Mouse (Mus musculus): ENCODE results near the gene 1700016D06Rik.

The 1700016D06Rik gene

DNA sequence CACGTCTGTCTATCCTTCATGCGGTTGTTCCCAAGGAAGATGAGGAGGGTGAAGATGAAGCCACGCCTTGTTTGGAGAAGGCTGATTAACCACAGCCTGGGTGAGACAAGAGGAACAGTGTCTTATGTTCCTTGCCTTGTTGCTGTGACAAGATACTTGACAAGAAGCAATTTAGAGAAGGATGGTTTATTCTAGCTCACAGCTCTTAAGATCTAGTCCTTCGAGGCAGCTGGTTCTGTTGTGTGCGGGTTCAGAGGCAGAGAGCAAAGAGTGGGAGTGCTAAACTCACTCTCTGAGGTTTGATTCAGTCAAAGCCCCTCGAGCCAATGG is at the start of gene 1700016D06Rik:
TSS of gene 1700016D06Rik (minus strand) at position 31 of the 330 bp plus-strand sequence.
- DNase-seq (ENCODE audit: low spot score), result no peak

DNA sequence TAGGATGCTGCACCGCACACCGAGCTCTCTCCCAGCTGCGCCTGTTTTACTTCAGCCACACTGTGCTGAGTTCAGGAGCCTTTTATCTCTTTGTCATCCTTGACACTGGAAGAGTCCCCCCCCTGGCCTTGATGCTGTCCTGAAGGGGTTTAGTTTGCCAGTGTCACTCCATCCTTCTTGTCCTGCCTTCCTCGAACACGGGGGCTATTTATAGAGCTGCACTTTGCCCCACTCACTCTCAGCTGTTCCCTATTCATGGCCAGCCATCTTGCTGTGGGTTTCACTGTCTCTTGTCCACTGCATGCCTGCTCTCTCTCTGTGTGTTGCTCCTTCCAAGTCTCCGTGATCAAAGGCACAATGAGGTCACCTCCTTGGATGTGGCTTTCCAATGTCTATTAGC is 48.6 kb upstream of the 1700016D06Rik start:
- no peak for DNase-seq (ENCODE audit: low spot score)

DNA sequence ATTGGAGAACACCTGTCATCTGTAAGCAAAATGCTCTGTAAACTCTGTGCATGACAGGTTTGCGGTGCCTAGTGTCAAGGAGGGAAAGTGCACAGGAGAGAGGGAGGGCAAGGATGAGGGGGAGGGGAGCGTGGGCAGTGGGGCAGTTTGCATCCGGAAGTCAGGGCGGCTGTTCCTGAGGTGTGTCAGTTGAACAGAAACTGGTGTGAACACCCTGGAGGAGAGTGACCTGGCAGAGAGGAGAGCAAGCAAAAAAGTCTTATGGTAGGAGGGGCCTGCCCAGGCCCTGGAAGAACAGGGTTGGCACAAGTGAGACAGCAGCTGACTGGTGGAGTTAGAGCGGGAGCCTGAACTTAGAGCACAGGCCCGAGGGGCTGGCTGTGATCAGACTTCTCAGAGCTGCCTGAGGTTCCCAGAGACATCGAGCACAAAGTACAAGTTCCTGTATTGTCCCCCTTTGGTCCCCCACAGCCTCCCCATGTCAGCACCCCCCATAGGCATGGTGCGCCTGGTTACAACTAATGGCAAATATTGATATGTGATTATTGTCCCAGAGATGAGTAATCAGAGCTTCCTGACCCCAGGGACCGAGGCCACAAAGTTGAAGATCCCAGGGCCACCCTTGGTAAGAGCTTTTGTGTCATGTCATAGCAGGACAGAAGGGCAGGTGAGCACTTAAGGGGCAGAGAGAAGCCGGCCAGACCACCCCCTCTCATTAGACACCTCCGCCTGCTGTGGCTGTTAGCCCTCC is 46.2 kb upstream of the 1700016D06Rik start:
- DNase-seq (ENCODE audit: low spot score), result no peak

DNA sequence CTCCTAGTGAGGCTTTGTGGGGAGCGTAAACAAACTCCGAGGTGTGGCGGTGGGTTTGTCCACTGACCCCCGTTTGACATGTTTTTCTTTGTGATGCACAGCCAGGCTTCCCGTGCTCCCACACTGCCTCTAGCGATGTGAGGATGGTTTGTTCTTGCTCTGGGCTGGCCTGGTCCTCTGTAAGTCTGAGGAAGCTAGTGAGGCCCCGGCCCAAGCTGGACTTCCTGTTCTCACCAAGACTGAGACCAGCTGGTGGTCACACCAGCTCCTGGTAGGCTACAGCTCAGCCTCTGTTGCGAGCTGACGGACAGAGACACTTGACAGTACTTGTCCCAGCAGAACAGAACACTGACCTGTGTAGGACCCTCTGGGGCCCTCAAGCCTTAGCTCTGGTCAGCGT is 42.7 kb upstream of the 1700016D06Rik start:
- no peak for DNase-seq (ENCODE audit: low spot score)

DNA sequence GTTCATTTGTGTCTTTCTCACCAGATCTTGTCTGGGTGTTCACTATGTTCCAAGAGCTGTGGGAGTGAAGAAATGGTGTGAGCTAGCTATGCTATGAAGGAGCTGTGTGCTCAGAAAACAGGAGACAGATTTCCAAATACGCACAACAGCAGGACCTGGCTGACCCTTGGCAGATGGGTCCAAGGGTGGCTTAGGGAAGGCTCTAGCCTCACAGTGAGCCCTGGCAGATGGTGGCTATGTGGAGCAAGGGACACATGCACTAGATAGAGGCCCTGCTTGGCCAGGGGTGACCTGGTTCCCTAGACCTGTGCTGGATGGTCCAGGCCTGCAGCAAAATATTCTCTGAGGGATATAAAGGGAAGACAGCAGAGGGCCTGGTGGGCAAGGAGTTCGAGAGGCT is 40.0 kb upstream of the 1700016D06Rik start:
- DNase-seq (ENCODE audit: low spot score), result no peak

DNA sequence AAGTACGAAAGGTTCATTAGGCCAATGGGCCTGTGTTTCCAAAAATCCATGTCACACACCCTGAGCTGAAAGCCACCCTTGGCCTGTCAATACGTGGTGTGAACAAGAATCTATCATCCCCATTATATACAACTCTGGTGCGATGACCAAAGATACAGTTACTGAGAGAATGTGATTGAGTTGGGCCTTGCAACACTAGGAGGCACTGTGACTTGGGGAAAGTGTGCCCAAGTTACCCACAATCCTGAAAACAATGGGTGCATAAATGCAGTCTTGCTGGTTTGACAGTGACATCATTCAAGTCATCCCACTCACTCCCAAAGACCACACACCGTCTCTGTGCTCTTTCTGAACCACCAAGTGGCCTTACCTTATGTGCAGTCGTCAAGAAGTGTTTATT is 38.2 kb upstream of the 1700016D06Rik start:
- DNase-seq (ENCODE audit: low spot score), result no peak

DNA sequence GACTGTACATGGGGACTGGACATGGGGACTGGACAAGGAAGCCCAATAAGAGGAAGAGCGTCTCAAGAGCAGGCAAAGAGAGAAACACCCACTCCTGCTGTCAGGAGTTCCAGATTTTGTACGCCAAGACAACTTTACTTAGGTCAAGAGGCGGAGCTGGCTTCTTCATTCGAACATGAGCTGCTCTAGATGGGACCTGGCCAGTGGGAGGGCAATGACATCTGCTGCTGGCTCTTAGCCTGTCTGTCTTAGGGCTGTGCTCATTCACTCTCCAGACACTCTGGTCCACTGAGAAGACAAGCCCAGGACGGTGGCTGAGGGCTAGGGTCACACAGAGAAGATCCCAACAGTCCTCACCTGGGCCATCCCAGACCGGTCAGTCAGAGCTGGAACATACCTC is 36.2 kb upstream of the 1700016D06Rik start:
- DNase-seq (ENCODE audit: low spot score), result no peak

DNA sequence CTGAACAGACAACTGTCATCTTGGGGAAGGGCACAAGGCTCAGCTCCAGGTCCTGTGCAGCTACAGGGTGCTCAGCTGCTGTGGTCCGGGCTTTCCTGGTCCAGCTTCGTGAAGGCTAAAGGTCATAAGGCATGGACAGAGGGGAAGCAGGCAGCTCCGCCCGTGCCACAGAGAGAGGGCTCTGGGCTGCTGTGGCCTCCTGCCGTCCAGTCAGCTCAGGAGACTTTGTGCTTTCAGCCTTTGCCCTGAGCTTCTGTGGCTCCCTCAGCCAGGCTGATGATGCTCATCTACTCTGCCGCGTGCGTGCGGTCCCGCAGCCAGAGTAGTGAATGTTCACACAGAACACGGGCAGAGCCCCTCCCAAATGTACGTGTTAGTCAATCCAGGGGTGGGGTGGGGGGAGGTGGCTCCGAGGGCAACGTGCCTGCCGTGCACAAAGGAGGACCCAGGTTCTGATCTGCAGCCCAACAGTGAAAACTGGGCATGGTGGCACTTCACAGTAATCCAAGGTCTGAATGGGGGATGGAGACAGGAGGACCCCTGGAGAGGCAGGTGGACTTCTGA is 34.9 kb upstream of the 1700016D06Rik start:
- no peak for DNase-seq (ENCODE audit: low spot score)

DNA sequence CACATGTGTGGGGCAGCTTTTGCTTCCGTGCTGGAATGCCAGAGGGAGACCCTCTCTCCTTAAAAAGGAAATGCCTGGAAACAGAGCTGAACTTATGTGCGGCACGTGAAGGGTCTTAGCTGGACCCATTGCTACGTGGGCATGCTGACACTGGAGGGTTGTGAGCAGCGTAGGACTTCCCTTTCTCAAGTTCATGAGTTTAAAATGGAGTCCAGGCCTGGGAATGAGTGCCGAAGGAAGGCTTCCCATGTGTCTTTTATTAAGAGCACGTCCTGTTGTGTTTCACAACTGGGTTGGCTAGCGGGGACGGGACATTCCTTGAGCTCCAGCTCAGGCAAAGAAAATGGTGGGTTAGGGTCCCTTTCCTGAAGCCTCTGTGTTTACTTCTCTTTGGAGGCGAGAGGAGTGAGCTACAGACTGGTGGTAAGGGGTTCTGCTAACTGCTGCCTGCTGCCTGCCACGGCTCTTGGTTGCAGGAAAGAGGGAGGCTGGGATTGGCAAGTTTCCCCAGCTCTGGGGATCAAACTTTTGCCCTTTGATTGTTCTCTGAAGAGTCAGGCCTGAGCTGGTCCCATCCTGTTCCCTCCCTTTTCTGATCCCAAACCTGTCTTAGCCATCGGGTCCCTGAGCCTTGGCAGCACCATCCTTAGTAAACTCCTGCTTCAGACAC is 29.5 kb upstream of the 1700016D06Rik start:
- peak; percentile 30 for DNase-seq (ENCODE audit: low spot score)

DNA sequence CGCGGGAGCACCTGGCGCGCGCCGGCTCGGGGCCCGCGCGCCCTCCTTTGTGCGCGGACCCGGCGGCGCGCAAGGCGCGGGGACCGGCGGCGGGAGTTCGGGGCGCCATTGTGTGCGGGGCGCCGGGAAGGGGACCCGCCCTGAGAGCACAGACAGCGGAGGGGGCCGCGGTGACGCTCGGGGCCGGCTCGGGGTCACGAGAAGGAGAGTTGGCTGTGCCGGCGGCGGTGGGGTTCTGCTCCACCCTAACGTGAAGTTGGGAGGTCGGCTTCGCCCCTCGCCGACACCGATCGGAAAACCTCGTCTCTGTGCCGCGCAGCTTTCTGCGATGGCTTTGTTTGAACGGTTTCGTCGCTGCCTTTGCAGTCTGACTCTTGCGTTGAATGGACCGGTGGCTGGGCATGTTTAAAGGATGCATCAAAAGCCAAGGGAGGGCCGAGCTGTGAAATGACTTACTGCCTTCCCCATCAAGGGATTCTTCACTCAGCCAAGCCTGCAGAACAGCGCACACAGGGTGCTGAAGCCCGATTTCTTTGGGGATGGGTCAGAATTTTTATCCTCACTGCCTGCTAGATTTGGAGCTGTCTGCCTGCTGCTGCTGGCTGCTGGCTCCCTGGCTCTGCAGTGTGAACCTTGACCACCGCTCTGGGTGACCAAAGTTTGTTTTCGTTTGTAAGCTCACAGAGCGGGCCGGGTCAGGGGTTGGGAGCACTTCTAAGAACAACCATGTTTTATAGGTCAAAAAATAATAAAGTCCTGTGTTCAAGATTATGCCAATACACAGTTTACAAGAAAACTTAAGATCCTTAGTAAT is 27.8 kb upstream of the 1700016D06Rik start:
- peak; percentile 68 for DNase-seq (ENCODE audit: low spot score)

DNA sequence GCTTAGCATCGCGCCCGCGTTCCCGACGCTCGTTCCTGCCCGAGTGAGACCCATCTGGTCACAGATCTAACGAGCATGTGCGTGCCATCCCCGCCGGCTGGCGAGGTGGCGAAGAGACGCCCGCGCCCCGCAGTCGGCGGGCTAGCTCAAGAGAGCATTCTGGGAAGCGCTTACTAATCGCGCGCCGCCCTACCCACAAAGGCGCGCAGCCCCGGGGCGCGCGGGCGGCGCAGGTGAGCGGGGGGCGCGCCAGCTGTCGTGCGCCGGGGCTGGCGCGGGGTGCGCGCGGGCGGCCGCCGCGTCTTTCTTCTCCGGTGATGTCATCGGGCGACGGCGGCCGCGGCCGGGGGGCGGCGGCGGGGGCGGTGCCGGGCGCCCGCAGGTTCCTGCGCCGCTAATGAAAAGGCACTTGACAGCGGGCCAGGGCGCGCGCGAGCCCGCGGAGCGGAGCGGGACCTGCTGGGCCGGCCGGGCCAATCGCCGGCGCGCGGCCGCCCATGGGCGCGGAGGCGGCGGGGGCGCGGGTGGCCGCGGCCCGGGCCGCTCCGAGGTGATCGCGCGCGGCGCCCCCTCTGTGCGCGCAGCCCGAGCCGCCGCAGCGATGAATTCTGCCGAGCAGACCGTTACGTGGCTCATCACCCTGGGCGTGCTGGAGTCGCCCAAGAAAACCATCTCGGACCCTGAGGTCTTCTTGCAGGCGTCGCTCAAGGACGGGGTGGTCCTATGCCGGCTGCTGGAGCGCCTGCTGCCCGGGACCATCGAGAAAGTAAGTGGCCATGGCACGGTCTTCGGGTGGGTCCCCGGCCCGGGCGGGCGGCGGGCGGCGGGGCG is 27.0 kb upstream of the 1700016D06Rik start, which contains the start of gene Arhgef7:
TSS of gene Arhgef7 (plus strand) at position 71 of the 831 bp plus-strand sequence.
- peak; percentile 73 for DNase-seq (ENCODE audit: low spot score)

DNA sequence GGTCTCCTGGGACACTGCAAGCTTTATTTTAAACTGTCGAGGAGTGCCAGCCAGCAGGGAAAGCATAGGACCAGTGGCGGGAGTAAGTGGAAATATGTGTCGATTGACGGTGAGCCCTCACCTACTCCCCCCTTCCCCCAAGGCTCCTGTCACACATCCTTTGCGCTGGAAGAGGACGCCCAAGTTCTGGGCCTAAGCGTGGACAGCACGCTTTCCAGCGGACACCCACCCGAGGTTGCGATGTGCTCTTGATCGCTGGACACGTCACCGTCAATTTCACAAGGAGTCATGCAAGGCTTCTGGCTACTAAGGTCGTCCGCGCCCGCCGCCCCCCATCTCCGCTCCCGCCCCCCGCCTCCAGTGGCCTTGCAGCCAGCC is 26.4 kb upstream of the 1700016D06Rik start:
- DNase-seq (ENCODE audit: low spot score), result no peak

DNA sequence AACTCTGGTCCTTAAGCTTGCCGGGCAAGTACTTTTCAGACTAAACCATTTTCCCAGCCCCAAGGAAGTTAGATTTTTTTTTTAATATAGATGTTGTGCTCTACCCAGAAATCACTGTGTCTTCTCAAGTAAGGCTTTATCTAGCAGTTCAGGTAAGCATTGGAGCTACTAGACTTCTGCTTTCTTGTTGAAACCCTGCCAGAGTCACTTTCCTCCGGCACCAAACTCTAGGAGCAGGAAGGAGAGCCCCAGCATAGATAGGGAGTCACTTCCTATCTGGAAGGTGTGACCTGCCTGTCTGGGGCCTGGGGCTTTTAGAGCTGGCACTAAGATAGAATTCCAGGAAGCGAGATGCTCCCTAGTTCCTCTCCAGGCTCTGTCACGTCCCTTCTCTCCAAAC is 16.3 kb upstream of the 1700016D06Rik start:
- DNase-seq (ENCODE audit: low spot score), result no peak

DNA sequence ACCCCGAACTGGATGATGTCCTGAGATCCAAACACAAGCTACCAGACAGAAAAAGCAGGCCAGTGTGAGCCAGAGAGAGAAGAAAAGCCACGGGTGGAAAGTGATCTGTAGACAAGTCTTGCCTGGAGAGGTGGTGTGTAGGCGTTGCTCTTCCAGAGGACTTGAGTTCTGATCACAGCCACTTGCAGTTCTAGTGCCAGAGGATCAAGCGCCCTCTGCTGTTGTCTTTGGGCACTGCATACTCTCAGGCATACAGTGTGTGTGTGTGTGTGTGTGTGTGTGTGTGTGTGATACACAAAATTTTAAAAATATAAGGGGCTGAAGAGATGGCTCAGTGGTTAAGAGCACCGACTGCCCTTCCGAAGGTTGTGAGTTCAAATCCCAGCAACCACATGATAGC is 11.4 kb upstream of the 1700016D06Rik start:
- DNase-seq (ENCODE audit: low spot score), result no peak

DNA sequence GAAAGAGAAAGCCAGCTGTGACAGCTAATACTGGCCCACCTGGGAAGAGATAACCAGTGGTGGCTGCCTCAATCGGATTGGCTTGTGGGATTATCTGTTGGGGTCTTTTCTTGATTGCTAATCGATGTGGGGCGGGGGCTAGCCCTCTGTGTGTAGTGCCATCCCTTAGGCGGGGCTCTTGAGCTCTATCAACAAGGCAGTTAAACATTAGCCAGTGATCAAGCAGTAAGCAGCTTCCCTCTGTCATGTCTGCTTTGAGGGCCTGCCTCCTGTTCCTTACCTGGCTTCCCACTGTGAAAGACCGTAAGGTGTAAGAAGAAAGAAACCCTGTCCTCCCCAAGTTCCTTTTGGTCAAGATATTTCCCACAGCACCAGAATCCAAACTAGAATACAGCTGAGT is 9.6 kb upstream of the 1700016D06Rik start:
- no peak for DNase-seq (ENCODE audit: low spot score)

DNA sequence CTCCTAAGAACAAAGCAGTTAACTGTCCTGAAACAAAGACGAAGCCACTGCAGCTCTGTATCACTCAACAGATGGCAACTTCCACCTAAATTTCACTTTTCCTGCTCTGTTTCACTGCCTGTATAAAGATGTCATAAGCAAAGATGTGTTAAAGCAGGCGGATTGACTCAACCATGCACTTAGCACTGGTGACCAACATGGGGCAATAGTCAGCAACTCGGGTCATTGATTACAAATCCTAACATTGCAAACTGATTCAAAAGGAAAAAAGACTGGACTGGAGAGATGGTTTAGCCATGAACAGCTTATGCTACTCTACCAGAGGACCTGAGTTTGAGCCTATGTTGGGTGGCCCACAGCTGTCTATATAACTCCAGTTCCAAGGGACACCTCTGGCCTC is 8.7 kb upstream of the 1700016D06Rik start:
- DNase-seq (ENCODE audit: low spot score), result no peak

DNA sequence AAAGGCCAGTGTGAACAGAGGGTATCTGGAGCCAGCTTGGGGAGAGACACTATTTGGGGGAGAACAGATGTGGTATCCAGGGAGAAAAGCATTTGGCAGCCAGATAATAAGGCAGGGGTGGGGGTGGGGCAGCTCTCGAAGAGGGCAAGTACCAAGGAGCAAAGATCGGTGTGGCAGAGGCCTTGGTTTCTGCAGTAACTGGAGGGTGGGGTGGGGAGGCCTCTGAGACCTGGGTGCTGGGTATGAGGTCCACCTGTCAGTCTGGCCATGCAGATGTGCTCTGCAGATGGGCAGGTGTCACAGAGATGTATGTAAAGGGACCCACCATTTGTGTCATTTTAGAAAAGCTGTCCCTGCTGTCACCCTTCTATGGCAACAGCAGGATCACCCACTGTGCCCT is 8.0 kb upstream of the 1700016D06Rik start:
- no peak for DNase-seq (ENCODE audit: low spot score)

DNA sequence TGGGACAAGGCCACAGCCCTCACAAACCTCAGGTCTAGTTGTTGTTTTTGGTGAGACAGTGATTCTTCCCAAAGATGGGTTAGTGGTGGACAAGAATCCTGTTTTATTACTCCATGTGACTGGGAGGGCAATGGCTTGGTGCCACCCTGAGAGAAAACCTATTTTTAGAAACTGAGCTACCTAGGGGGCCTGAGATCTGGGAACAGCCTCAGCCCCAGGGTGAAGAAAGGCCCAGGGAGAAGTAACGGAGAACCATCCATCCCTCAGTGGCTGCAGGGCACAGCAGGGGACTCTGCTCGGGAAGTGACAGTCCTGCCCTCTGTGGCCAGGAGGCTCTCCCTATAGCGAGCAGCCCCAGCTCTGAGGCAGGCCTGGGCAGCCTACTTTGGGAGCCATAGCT is 6.8 kb upstream of the 1700016D06Rik start:
- no peak for DNase-seq (ENCODE audit: low spot score)

DNA sequence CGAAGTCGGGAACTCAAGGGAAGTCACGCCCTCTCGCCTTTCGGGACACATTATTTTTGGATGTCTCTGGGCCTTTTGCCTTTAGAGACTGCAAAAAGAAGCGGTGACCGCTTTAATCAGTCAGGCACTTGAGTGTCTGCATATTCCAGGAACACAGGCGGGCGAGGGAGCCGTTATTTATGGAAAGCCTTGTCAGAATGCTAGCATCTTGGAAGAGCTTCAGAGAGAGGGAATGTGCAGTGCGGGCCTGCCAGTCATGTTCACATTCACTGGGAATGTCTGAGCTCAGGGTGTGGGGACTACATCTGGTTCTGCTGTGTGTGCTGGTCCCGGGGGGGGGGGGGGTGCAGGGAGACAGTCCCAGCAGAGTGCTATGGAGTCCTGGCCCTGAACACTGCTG is 5.0 kb upstream of the 1700016D06Rik start:
- DNase-seq (ENCODE audit: low spot score), result no peak

DNA sequence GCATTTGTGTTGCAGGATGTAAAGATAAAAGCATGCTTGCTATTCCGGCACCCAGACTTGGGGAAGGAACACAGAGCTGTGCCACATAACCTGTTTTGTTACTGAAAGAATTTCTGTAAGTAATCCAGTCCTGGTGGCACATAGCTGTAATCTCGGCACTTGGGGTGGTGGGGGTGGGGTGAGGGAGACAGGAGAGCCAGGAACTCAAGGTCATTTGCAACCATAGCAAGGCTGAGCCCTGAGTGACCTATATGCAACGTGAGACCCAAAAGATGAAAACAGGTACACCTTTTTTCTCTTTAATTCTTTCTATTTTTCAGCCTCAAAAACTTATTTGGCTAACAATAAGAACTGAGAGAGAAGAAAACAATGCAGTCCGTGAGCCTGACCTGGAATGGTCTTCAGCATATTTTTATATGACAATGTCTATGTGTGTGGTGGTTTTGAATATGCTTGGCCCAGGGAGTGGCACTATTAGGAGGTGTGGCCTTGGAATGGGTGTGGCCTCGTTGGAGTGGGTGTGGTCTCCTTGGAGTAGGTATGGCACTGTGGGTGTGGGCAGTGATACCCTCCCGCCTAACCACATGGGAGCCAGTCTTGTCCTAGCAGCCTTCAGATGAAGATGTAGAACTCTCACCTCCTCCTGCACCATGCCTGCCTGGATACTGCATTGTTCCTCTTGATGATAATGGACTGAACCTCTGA is 4.0 kb upstream of the 1700016D06Rik start:
- DNase-seq (ENCODE audit: low spot score), result no peak

DNA sequence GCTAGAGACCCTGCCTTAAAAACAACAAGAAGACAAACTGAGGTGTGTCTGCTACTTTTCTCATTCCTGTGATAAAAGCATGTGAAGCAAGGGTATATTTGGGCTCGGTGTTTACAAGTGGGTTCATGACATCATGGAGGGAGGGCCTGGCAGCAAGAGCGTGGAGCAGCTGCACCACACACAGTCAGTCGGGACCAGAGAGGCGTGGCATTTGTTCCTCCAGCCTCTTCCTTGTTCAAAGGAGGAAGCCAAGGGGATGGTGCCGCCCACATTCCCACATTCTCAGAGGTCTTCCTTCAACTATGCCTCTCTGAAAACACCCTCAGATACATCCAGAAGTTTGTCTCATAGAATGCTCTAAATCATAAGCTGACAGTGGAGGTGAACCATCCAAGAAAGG is 2.9 kb upstream of the 1700016D06Rik start:
- no peak for DNase-seq (ENCODE audit: low spot score)
